ENCODE assay signal across 7 mouse cellular contexts in genomic region chrX:140956959-140957358, GRCm38 (mm10). TPM values are rescaled to one million over a fixed set of nuclear protein-coding genes. Genes with fewer than 3 reads are reported as not detected.
A peak's percentile ranks its signal among the peaks of the same experiment; 100 is the strongest.
DNase-seq lines count a peak whose midpoint lies in the region; ATAC-seq and TF ChIP-seq lines count a peak whose summit lies in the region.

No protein-coding gene starts in this region.

- 0 out of 2 replicates have a peak overlapping the region, but pooled peaks have one; percentile 8 for H3K9ac ChIP-seq in lung, postnatal 0 days (replicated peaks; ENCODE audit: low read depth)
- H3K9ac ChIP-seq in limb, embryonic 14.5 days (ENCODE audit: low read depth, low read length, severe bottlenecking) = 0 out of 2 replicates have a peak overlapping the region, but pooled peaks have one; percentile 21
- H3K9ac ChIP-seq in stomach, embryonic 14.5 days (replicated peaks; ENCODE audit: low read depth, low read length) = 0 out of 2 replicates have a peak overlapping the region, but pooled peaks have one; percentile 3

- 10% methylated on average over 5 of the region's 5 CpGs for WGBS in lung, postnatal 0 days
- 25% methylated on average over 5 of the region's 5 CpGs for WGBS in limb, embryonic 14.5 days
- 26% methylated on average over 5 of the region's 5 CpGs for WGBS in stomach, embryonic 14.5 days

- TF ChIP-seq CTCF in lung, postnatal 0 days (IDR thresholded peaks at IDR 0.05) = no peak

- H3K4me1 ChIP-seq in lung, postnatal 0 days (ENCODE audit: insufficient read depth, low read depth, low read length) = no peaks in the 10 kb centered on the region
- H3K4me1 ChIP-seq in erythroblast, embryonic 14.5 days (ENCODE audit: control insufficient read depth) = peaks cover 25% of the 10 kb centered on the region
- H3K4me1 ChIP-seq in limb, embryonic 14.5 days (ENCODE audit: control insufficient read depth, insufficient read depth, low read length) = no peaks in the 10 kb centered on the region
- H3K4me1 ChIP-seq in stomach, embryonic 14.5 days (ENCODE audit: control insufficient read depth, insufficient read depth, low read length) = no peaks in the 10 kb centered on the region

- TF ChIP-seq EP300 in lung, postnatal 0 days (IDR thresholded peaks at IDR 0.05) = no peak

- H3K9me3 ChIP-seq in lung, postnatal 0 days (ENCODE audit: low read length) = no peaks in the 10 kb centered on the region
- H3K9me3 ChIP-seq in erythroblast, embryonic 14.5 days (ENCODE audit: control insufficient read depth, low read length) = no peaks in the 10 kb centered on the region
- H3K9me3 ChIP-seq in limb, embryonic 14.5 days (ENCODE audit: control insufficient read depth, low read length) = no peaks in the 10 kb centered on the region
- no peaks in the 10 kb centered on the region for H3K9me3 ChIP-seq in stomach, embryonic 14.5 days (ENCODE audit: control insufficient read depth, low read depth, low read length)

- no peaks in the 10 kb centered on the region for H3K27me3 ChIP-seq in lung, postnatal 0 days (replicated peaks; ENCODE audit: insufficient read depth, low read length)
- peaks cover 2% of the 10 kb centered on the region; the same call in 1 of the 2 replicates for H3K27me3 ChIP-seq in erythroblast, embryonic 14.5 days (ENCODE audit: control insufficient read depth)
- H3K27me3 ChIP-seq in limb, embryonic 14.5 days (ENCODE audit: control insufficient read depth, insufficient read depth, low read length) = no peaks in the 10 kb centered on the region
- H3K27me3 ChIP-seq in stomach, embryonic 14.5 days (ENCODE audit: control insufficient read depth, insufficient read depth, low read length) = no peaks in the 10 kb centered on the region

- peak overlapping the region; percentile 56 for H3K4me3 ChIP-seq in lung, postnatal 0 days (ENCODE audit: low read depth, low read length)
- peak overlapping the region; percentile 84 for H3K4me3 ChIP-seq in erythroblast, embryonic 14.5 days (replicated peaks)
- peak overlapping the region; percentile 47 for H3K4me3 ChIP-seq in limb, embryonic 14.5 days (replicated peaks; ENCODE audit: low read length)
- H3K4me3 ChIP-seq in stomach, embryonic 14.5 days (ENCODE audit: low read depth, low read length) = peak overlapping the region; percentile 38

- H3K4me2 ChIP-seq in lung, postnatal 0 days (replicated peaks; ENCODE audit: low read depth, low read length) = peak overlapping the region; percentile 47
- H3K4me2 ChIP-seq in limb, embryonic 14.5 days (replicated peaks; ENCODE audit: low read depth, low read length, severe bottlenecking) = peak overlapping the region; percentile 59
- H3K4me2 ChIP-seq in stomach, embryonic 14.5 days (replicated peaks; ENCODE audit: low read depth, low read length) = peak overlapping the region; percentile 56

- DNase-seq in lung, postnatal 0 days (ENCODE audit: low spot score) = no peak
- no peak for DNase-seq in lung, postnatal 14 days
- no peak for DNase-seq in limb, embryonic 14.5 days (ENCODE audit: low spot score)
- DNase-seq in embryo, embryonic 10.5 days (ENCODE audit: low spot score) = no peak
- no peak for DNase-seq in spleen, adult 12 weeks (ENCODE audit: low spot score)

- TF ChIP-seq POLR2A in limb, embryonic 14.5 days (IDR thresholded peaks at IDR 0.05; ENCODE audit: borderline replicate concordance, extremely low read depth, insufficient read depth, insufficient read length) = no peak

- H3K36me3 ChIP-seq in lung, postnatal 0 days (ENCODE audit: insufficient read depth, low read length) = no peaks in the 10 kb centered on the region
- peaks cover 35% of the 10 kb centered on the region for H3K36me3 ChIP-seq in erythroblast, embryonic 14.5 days (ENCODE audit: control insufficient read depth)
- H3K36me3 ChIP-seq in limb, embryonic 14.5 days (ENCODE audit: control insufficient read depth, insufficient read depth, low read length) = peaks cover 4% of the 10 kb centered on the region; the same call in 1 of the 2 replicates
- no peaks in the 10 kb centered on the region for H3K36me3 ChIP-seq in stomach, embryonic 14.5 days (ENCODE audit: control insufficient read depth, insufficient read depth, low read length)

- no peak overlapping the region for H3K27ac ChIP-seq in lung, postnatal 0 days (ENCODE audit: low read length)
- no peak overlapping the region for H3K27ac ChIP-seq in limb, embryonic 14.5 days (replicated peaks; ENCODE audit: low read depth, low read length)
- no peak overlapping the region for H3K27ac ChIP-seq in stomach, embryonic 14.5 days (ENCODE audit: low read length)

- peak; percentile 42 for ATAC-seq in lung, postnatal 0 days
- peak; percentile 31 for ATAC-seq in limb, embryonic 14.5 days (ENCODE audit: low FRiP score, low read depth)
- peak; percentile 66 for ATAC-seq in stomach, embryonic 14.5 days (ENCODE audit: insufficient number of reproducible peaks, insufficient read depth, low FRiP score, low read depth)

RNA-seq across cellular contexts. Expression of gene Atg4a, which starts 0.3 kb away (rescaled TPM):
- polyA plus RNA-seq in lung, postnatal 0 days (2015; fragmentation: Nextera tagmentation; extraction: Ambion mirVana) = 24.5 and 28.3 TPM in 2 replicates
- 0.52 and 0.74 TPM in 2 replicates for polyA plus RNA-seq in erythroblast, embryonic 14.5 days (2012)
- 10.7 and 12.4 TPM in 2 replicates for polyA plus RNA-seq in limb, embryonic 14.5 days (2012; rRNA removed)
- 23.2 and 26.3 TPM in 2 replicates for polyA plus RNA-seq in limb, embryonic 14.5 days (2014; fragmentation: Nextera tagmentation; extraction: Ambion mirVana)
- polyA plus RNA-seq in stomach, embryonic 14.5 days (2014; fragmentation: Nextera tagmentation; extraction: Ambion mirVana) = 16.4 and 17.4 TPM in 2 replicates

RNA-seq across cellular contexts. Expression of gene Psmd10, which starts 0.4 kb away (rescaled TPM):
- 37.1 and 40.5 TPM in 2 replicates for polyA plus RNA-seq in lung, postnatal 0 days (2015; fragmentation: Nextera tagmentation; extraction: Ambion mirVana)
- polyA plus RNA-seq in erythroblast, embryonic 14.5 days (2012) = 0.33 and 0.36 TPM in 2 replicates
- polyA plus RNA-seq in limb, embryonic 14.5 days (2012; rRNA removed) = 14.6 and 19.0 TPM in 2 replicates
- polyA plus RNA-seq in limb, embryonic 14.5 days (2014; fragmentation: Nextera tagmentation; extraction: Ambion mirVana) = 40.1 and 43.9 TPM in 2 replicates
- polyA plus RNA-seq in stomach, embryonic 14.5 days (2014; fragmentation: Nextera tagmentation; extraction: Ambion mirVana) = 38.0 and 44.8 TPM in 2 replicates

RNA-seq across cellular contexts. Expression of gene Vsig1, which starts 49.6 kb away (rescaled TPM):
- 0.29 and 0.49 TPM in 2 replicates for polyA plus RNA-seq in lung, postnatal 0 days (2015; fragmentation: Nextera tagmentation; extraction: Ambion mirVana)
- not detected in 2 replicates for polyA plus RNA-seq in erythroblast, embryonic 14.5 days (2012)
- polyA plus RNA-seq in limb, embryonic 14.5 days (2012; rRNA removed) = not detected in 2 replicates
- not detected in 2 replicates for polyA plus RNA-seq in limb, embryonic 14.5 days (2014; fragmentation: Nextera tagmentation; extraction: Ambion mirVana)
- 37.5 and 40.1 TPM in 2 replicates for polyA plus RNA-seq in stomach, embryonic 14.5 days (2014; fragmentation: Nextera tagmentation; extraction: Ambion mirVana)

Comparison
In these comparisons a context has a peak if more than half of its experiments do, and no peak if none do; other contexts are left out.
1. RNA of gene Psmd10, which starts 0.4 kb away (polyA plus RNA-seq): 14.6 to 43.9 TPM in limb, embryonic 14.5 days, 38.0 to 44.8 TPM in stomach, embryonic 14.5 days and 37.1 to 40.5 TPM in lung, postnatal 0 days; 0.33 to 0.36 TPM in erythroblast, embryonic 14.5 days; every median in the first group is over 10 times any median in the second.
2. RNA of gene Vsig1, which starts 49.6 kb away (polyA plus RNA-seq): 37.5 to 40.1 TPM in stomach, embryonic 14.5 days; 0.29 to 0.49 TPM in lung, postnatal 0 days, not detected in limb, embryonic 14.5 days and not detected in erythroblast, embryonic 14.5 days; every median in the first group is over 10 times any median in the second.
3. Peak in every context shown above with its lines, with median percentiles within 50 percentile points of each other: ATAC-seq, H3K4me2 ChIP-seq, H3K4me3 ChIP-seq and H3K9ac ChIP-seq.